Mouse (Mus musculus) neural tube, embryonic 10.5 days (tissue): ENCODE measurements around the gene Stard13.

Experiments
- DNase-seq: peaks from one replicate; pipeline ENCODE4 v3.0.0-alpha.2; 2017; ENCODE audit warnings: low spot score; ENCODE audit errors: extremely low spot score

Stard13 gene

DNA sequence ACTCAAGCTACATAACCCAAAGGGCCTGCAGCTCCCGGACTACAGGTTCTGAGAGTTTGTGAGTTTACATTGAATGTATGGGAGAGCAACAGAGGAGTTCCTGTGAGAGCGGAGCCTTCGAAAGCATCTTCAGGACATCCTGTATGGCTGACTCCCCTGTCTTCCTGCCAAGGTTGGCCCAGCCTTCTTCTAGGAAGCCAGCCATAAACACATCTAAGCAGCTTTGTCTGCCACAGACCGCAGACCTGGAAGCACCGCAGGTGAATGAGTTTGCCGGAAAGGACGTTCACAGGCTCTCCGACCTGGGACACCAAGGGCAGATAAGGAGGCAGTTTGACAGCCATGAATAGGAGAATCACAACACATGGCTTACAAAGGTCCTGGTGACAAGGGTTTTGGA, 52.3 kb downstream of the Stard13 start:
- no peak for DNase-seq

- DNase-seq: no peak
Observed at GRCm38 (mm10) chr5:151180176-151180785, 53.4 kb downstream of the Stard13 start.

DNA sequence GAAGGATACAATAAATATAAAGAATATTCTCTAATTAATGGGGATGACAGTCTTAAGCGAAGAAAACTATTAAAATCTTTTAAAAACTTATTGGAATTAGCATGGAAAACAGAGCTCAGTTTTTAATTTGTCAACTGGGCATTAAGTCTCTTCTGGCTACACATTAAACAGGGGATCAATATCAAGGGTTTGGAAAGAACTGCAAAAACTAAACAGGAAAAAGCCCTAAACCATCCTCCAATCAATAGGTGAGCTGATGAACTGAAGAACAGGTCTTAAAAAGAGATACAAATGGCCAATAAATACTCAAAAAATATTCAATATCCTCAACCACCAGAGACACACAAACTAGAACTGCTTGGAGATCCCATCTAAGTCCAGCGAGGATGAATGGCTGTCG, 56.5 kb downstream of the Stard13 start:
- no peak for DNase-seq

DNA sequence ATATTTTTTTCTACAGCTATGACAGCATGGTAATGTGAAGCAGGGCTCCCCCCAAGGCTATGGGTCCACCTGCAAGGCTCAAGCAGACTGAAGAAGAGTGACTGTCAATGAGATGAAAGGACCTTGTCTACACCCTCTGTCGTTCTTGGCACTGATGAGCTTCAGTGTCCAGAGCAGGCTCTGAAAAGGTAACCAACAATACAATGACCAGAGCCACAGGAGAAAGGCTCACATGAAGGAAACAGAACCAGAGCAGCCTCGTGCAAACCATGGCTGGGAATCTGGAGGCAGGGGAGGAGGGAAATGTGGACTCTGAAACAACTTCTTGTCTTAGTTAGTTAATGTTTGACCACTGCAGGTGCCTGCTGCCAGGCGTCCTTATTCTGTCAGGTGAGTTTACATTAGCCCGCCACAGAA, 57.7 kb downstream of the Stard13 start:
- no peak for DNase-seq

DNA sequence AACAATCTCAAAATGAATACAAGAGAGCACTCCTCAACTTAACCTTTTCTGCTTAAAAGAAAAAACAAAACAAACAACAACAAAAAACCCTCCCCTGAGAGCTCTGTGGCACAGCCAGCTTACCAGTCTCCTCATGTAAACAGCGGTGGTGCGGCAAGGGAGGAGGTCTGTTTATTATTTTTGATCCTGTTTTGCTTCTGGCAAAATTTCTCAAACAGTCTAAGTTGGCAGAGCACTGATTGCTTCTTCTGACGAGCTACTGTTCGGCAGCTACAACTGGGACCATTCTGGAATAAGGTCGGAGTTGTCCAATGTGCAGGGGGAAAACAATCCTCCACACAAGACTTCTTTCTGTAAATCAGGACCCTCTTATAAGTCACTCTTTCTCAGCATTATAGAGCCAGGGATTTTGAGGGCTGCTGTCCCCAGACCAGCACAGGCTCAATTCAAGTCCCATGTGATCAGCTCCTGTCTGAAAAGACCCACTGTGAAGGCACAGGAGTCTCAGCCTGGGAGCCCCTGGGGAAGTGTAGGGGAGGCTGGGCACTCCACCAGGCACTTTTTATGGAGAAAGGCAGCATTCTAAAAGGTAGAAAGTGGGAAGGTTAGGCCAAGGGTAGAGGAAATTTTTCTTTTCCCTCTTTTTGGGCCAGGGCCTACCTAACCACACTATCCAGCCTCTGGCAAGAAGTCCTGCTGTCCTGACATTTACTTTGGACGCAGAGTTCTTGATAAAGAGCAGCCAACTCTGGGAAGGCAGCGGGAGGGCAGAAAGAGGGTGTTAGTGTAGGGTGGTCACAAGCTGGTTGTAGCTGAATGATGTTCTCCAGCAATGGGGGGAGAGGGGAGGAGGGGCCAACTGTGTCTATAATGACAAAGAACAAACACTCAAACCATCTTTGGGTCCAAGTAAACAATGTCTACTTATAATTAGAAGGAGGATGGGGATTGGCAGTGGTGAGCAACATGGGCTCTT, 58.9 kb downstream of the Stard13 start:
- DNase-seq: no peak

DNA sequence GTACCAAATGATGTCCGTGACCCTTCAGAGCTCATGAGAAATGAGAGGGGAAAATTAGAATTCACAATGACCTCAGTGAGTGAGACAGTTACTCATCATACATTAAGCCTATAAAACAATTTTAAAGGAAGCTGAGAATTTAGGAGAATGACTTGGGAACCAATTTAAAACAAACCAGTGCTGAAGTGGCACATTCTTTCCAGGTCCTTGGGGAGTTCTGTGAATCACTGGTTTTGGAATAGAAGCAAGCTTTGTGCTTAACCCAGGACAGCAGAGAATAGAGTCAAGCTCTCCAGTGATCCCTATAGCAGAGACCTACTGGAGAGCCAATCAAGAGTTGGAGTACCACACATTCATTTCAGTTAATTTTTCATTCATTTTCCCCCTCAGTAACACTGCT, 59.9 kb downstream of the Stard13 start:
- DNase-seq: no peak

DNA sequence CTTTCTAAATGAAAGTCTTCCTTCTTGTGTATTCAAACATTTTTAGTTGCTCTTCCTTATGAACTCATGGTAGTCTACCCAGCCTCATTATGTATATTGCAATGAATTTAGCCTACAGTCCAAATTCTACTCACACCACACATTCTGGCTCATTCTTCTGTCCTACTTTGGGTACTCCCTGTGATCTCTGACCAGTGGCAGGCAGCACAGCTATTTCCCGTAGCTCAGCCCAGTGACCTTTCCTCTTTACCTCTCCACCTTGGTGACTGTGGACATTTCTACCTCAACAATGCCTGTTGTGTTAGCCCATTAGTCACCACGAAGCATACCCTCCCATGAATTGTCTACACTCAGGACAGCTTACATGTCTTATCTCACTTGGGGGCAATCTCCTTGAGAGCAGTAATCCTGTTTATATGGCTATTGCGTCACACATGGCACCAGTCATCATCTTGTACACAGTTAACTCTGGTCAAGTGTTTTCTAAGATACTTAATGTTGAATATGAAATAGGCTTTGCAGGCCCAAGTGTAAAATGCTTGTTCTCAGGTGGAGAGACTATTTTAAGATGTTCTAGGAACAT, 63.4 kb downstream of the Stard13 start:
- DNase-seq: no peak

DNA sequence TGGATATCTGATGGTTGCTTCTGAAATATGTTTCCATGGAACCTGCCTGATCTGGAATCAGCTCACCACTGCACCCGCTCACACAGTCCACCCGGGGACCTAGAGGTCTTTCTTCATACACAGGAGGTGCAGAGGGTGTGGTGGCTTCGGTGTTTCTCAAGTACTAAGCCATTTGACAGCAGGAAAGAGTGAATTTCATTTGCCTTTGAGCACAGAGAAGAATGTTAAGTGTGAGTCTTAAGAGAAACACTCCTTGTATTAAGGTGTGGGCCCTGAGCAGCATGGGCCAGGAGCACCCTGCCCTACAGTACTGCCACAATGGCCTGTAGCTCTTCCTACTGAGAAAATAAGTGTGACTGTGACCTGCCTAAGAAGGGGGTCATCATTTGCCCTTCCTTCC, 65.4 kb downstream of the Stard13 start:
- no peak for DNase-seq

DNA sequence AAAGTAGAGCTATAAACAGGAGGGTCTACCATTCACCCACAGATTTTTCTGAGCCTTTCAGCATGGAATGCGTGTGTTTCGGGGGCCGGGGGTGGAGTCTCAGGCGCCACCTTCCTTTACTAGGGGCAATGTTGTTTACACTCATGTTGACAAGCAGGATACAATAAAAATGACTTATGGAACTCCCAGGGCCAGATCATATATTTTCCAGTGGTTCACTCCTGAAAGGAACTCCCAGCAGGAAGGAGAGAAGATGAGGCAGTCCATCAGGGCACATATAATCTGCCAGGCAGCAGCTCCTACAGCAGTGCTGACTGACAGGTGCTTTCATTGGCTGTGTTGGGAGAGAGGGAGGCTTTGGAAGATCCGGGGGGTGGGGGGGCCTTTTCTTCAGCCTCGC, 66.0 kb downstream of the Stard13 start:
- DNase-seq: no peak

GRCm38 (mm10) chr5:151166266-151166665, 67.4 kb downstream of the Stard13 start:
- DNase-seq: no peak

DNA sequence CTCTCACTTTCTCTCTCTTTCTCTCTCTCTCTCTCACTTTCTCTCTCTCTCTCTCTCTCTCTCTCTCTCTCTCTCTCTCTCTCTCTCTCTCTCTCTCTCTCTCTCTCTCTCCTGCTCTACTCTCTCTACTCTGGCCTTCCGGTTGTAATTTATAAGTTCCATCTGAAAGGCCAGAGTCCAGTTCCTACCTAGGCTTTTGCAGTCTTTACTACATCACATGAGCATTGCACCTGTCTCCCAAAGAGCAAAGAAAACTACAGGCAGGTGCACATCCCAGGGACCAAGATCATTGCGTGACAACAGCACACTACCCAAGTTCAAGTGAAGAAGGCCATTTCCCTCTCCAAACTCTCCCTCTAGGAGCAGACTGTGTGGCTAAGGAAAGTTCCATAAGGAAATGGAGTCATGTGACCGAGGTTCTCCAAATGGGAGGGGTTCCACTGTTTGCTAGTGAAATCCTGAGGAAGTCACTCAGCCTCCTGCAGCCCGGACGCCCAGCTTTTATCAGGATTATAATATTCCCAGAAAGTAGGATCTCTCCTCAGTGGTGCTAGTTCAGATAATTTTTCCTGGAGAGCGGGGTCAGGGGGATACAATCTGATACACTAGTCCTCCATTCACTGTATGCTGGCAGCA, 68.1 kb downstream of the Stard13 start:
- DNase-seq: no peak

GRCm38 (mm10) chr5:151164815-151165214, 68.8 kb downstream of the Stard13 start:
- no peak for DNase-seq

- DNase-seq: no peak
Observed at GRCm38 (mm10) chr5:151162642-151163041, 71.0 kb downstream of the Stard13 start.

DNA sequence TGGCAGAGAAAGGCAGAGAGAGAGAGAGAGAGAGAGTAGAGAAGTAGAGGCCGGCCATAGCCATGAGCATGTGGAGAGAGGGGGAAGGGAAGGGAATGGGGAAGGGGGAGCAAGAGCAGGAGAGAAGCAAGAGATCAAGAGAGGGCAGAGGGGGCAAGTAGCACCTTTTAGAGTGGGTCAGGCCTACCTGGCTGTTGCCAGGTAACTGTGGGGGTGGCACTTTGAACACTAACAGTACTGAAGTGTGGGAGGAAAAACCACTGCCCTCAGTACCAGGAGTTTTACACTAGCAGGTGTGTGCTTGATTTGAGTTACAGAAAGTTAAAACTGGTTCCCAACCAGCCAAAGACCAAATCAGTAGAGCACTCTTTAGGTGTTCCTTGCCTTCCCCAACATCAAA, 78.4 kb downstream of the Stard13 start:
- DNase-seq: no peak

- DNase-seq: no peak
Observed at GRCm38 (mm10) chr5:151154780-151155179, 78.9 kb downstream of the Stard13 start.

GRCm38 (mm10) chr5:151154030-151154429, 79.6 kb downstream of the Stard13 start:
- DNase-seq: no peak

DNA sequence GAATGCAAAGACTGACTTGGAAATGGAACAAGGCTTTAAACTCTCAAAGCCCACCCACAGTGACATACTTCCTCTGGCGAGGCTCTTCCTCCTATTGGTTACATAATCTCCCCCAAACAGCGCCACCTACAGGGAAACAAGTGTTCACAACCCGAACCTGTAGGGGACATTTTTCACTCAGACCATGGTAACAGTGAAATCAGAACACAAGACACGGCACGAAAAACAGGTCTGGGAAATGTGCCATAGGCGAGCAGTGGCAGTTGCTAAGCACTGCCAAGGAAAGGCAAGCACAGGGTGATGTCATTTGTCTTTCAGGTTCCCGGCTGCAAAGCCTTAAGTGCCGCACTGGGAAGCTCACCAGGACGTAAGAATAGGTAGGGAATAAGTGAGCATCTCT, 82.1 kb downstream of the Stard13 start:
- DNase-seq: no peak

GRCm38 (mm10) chr5:151149509-151149908, 84.1 kb downstream of the Stard13 start:
- DNase-seq: no peak

- no peak for DNase-seq
Observed at GRCm38 (mm10) chr5:151148079-151148478, 85.6 kb downstream of the Stard13 start.

GRCm38 (mm10) chr5:151145807-151146206, 87.8 kb downstream of the Stard13 start:
- DNase-seq: no peak

DNA sequence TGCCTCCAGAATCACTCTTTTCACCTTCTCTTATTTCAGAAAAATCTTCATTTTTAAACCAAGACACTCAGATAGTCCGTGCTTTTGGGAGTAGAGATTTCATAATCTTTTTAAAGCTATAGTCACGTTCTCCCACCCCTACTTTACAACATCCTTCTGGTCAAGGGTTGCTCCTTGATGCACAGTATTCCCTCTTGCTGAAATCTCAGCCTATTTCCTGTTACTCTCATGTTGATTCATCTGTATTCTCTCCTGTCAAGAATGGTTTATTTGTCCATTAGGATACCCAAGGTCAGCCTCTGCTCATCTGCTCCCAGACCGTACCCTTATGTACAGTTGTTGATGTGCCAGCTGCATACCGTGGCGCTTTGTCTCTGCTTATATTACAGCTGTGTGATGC, 89.7 kb downstream of the Stard13 start:
- DNase-seq: no peak
